In genomic region chr14:61046091-61046681, GRCm38 (mm10) we compare ENCODE assay signal across 8 mouse cellular contexts. TPM values are rescaled to one million over a fixed set of nuclear protein-coding genes. Genes with fewer than 3 reads are reported as not detected.
DNase-seq lines count a peak whose midpoint lies in the region; ATAC-seq and TF ChIP-seq lines count a peak whose summit lies in the region.

Tnfrsf19 (minus strand) TSS chr14:61046490.

- H3K4me2 ChIP-seq in hindbrain, embryonic 15.5 days = peak within 1 kb of the TSS; percentile 87

- peak within 1 kb of the TSS; percentile 80 for H3K4me3 ChIP-seq in gastrocnemius, adult 2 months
- peak within 1 kb of the TSS; percentile 48 for H3K4me3 ChIP-seq in hindbrain, embryonic 15.5 days

- H3K9me3 ChIP-seq in hindbrain, embryonic 15.5 days = no peaks in the 10 kb centered on the region

- WGBS in hindbrain, embryonic 15.5 days = under 1% methylated on average over 38 of the region's 38 CpGs

- peak; percentile 96 for ATAC-seq in hindbrain, embryonic 15.5 days (ENCODE audit: low FRiP score, low read depth)
- peak; percentile 64 for ATAC-seq in megakaryocyte progenitor cell, adult 5-6 weeks (replicated peaks; ENCODE audit: poor library complexity)

- H3K27me3 ChIP-seq in hindbrain, embryonic 15.5 days = no peaks in the 10 kb centered on the region

- H3K4me1 ChIP-seq in hindbrain, embryonic 15.5 days (replicated peaks) = peaks cover 39% of the 10 kb centered on the region

- peak; percentile 63 for DNase-seq in WW6 (ENCODE audit: low read depth, low spot score)
- peak; percentile 60 to 64 for DNase-seq in cerebellum, postnatal 36 days
- peak; percentile 82 for DNase-seq in gastrocnemius, adult 2 months
- peak; percentile 77 to 93 for DNase-seq in left cerebral cortex, postnatal 10 days (ENCODE audit: extremely low spot score in 1 of 2, low spot score in 2 of 2)
- peak; percentile 77 to 79 for DNase-seq in right cerebral cortex, postnatal 36 days (ENCODE audit: low spot score in 2 of 2)
- DNase-seq in urinary bladder, postnatal 36 days (ENCODE audit: low spot score in 2 of 2) = peak; percentile 66 to 78

- no peak for TF ChIP-seq CTCF in gastrocnemius, adult 2 months (IDR thresholded peaks at IDR 0.05)

- peak within 1 kb of the TSS; percentile 83 for H3K27ac ChIP-seq in gastrocnemius, adult 2 months
- peak within 1 kb of the TSS; percentile 66 for H3K27ac ChIP-seq in hindbrain, embryonic 15.5 days (replicated peaks)

- H3K9ac ChIP-seq in hindbrain, embryonic 15.5 days = peak within 1 kb of the TSS; percentile 51

- intact Hi-C loops in gastrocnemius, adult 2 months (cut with DNase I) = loop anchor here (5.0 kb wide), 1 partner anchor 51 kb away; no protein-coding TSS in a partner anchor
- intact Hi-C loops in left cerebral cortex, postnatal 10 days (cut with DNase I) = no loop called here

- no peaks in the 10 kb centered on the region for H3K36me3 ChIP-seq in hindbrain, embryonic 15.5 days

RNA-seq across cellular contexts. Expression of gene Tnfrsf19, which starts in this region (rescaled TPM):
- 10 to 100 TPM in 1 of 2 experiments, 1 to 10 TPM in 1; 2.8 to 11.1 TPM for total RNA-seq in gastrocnemius, adult 2 months (2021)
- polyA plus RNA-seq in hindbrain, embryonic 15.5 days (2015; fragmentation: Nextera tagmentation; extraction: Ambion mirVana) = 32.1 and 32.3 TPM in 2 replicates
- 10 to 100 TPM; 65.3 to 92.6 TPM for total RNA-seq in left cerebral cortex, postnatal 10 days (2021)
- not detected in 2 replicates for total RNA-seq in megakaryocyte progenitor cell, adult 5-6 weeks (2015)
- total RNA-seq in megakaryocyte progenitor cell, adult 5-6 weeks (2017) = 0.12 and 0.14 TPM in 2 replicates

Comparison
In these comparisons a context has a peak if more than half of its experiments do, and no peak if none do; other contexts are left out.
1. Peak in every context shown above with its lines: DNase-seq, ATAC-seq, H3K4me3 ChIP-seq and H3K27ac ChIP-seq.
2. RNA of gene Tnfrsf19 (total RNA-seq): 65.3 to 92.6 TPM in left cerebral cortex, postnatal 10 days; 2.8 to 11.1 TPM in gastrocnemius, adult 2 months and 0.12 to 0.14 TPM in megakaryocyte progenitor cell, adult 5-6 weeks; every median in the first group is over 4 times any median in the second.
3. Peak in ATAC-seq in megakaryocyte progenitor cell, adult 5-6 weeks; RNA of the gene not detected or under 1 TPM.